Mouse (Mus musculus) neutrophil, adult 65 days (primary cell): ENCODE results near the gene Hist1h2ah. TPM values are rescaled to one million over a fixed set of nuclear protein-coding genes. Genes with fewer than 3 reads are reported as not detected.

Experiments
- total RNA-seq: library from RNA; stranded (reverse); gene quantifications from 2 replicates; pipeline ENCODE4 v1.2.4, GENCODE M21; 2023

Hist1h2ah gene
- total RNA-seq, result 251 and 417 TPM in 2 replicates

DNA sequence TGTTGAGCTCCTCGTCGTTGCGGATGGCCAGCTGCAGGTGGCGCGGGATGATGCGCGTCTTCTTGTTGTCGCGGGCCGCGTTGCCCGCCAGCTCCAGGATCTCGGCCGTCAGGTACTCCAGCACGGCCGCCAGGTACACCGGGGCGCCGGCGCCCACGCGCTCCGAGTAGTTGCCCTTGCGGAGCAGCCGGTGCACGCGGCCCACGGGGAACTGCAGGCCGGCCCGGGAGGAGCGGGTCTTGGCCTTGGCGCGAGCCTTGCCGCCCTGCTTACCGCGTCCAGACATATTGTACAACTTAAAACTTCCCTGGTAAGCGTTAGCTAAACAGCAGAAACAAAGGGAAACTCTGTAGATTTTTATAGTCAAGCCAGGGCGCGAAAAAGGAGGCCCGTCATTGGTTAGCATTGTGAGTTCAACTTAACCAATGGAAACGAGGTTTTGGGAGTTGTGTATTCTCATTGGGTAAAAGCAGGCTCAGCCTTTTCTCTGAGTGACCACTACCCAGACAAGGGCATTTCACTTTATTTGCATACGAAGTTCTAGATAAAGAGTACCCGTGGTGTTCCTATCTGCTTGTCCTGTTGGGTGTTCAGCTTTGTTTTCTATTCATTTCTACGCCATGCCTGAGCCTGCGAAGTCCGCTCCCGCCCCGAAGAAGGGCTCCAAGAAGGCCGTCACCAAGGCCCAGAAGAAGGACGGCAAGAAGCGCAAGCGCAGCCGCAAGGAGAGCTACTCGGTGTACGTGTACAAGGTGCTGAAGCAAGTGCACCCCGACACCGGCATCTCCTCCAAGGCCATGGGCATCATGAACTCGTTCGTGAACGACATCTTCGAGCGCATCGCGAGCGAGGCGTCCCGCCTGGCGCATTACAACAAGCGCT, at the start of gene Hist1h2ah, which contains the start of gene Hist1h2bk:
Gene Hist1h2ah, minus strand, starts transcription at position 302 of the 882 bp plus-strand sequence.
Gene Hist1h2bk, plus strand, starts transcription at position 604 of the 882 bp plus-strand sequence.

GRCm38 (mm10) chr13:22084140-22084539, 48.8 kb upstream of the Hist1h2ah start, which contains the start of gene Vmn1r188:
TSS of gene Vmn1r188 (plus strand) at chr13:22084440.

GRCm38 (mm10) chr13:22042568-22043502, 7.5 kb upstream of the Hist1h2ah start, which contains the start of the genes Hist1h2ag and Hist1h2bj:
TSS of gene Hist1h2ag (minus strand) at chr13:22042944.
TSS of gene Hist1h2bj (plus strand) at chr13:22043214.

DNA sequence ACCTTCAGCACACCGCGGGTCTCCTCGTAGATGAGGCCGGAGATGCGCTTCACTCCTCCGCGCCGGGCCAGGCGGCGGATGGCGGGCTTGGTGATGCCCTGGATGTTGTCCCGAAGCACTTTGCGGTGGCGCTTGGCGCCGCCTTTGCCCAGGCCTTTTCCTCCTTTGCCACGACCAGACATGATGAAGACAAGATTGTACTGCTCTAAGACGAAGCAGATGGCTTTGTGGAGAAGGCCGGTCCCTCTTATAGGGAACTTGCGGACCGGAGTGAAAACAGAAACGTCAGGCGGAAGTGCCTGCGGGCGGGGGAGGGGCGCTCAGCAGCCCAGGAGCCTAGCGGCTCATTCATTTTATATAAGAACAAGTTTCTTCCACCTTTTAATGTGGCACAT, 5.8 kb upstream of the Hist1h2ah start, which contains the start of gene Hist1h4i:
Gene Hist1h4i, minus strand, starts transcription at position 221 of the 395 bp plus-strand sequence.

DNA sequence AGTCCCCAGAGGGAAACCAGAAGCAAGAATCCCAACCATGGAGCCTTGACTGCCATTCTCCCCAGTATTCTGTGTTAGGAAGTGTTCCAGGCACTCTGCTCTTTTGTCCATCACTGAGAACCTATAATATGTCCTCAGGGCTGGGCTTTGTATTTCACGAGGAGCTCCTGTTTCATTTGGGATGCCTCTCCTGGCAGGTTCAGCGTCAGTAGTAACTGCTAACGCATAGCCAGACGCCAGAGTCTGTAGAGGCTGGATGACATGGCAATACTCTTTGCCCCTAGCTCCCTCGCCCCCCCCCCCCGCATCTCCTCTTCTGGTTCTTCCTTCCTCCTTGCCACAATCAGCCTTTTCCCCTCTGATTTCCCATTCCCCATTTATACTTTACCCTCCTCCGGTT, 25.7 kb downstream of the Hist1h2ah start, which contains the start of gene Prss16:
Gene Prss16, minus strand, starts transcription at position 101 of the 400 bp plus-strand sequence.

Other genes with a start within 250 kb of the Hist1h2ah start
- gene Hist1h2an, start 248.3 kb downstream of the Hist1h2ah start, total RNA-seq, result 108 and 113 TPM in 2 replicates
- 316 and 334 TPM in 2 replicates for gene Hist1h2bp, start 248.1 kb downstream of the Hist1h2ah start, total RNA-seq
- gene Hist1h2bq, start 225.4 kb downstream of the Hist1h2ah start, total RNA-seq, result 732 and 971 TPM in 2 replicates
- 940 and 1,538 TPM in 2 replicates for gene Hist1h2ao, start 225.1 kb downstream of the Hist1h2ah start, total RNA-seq
- gene Hist1h4m, start 223.8 kb downstream of the Hist1h2ah start, total RNA-seq, result 869 and 934 TPM in 2 replicates
- gene Hist1h4n, start 203.4 kb downstream of the Hist1h2ah start, total RNA-seq, result 196 and 307 TPM in 2 replicates
- 286 and 375 TPM in 2 replicates for gene Hist1h2ap, start 202.1 kb downstream of the Hist1h2ah start, total RNA-seq
- gene Hist1h2br, start 201.8 kb downstream of the Hist1h2ah start, total RNA-seq, result 735 and 957 TPM in 2 replicates
- gene Zfp184, start 90.5 kb downstream of the Hist1h2ah start, total RNA-seq, result 0.36 and 0.54 TPM in 2 replicates
- gene Pom121l2, start 54.4 kb downstream of the Hist1h2ah start, total RNA-seq, result not detected in 2 replicates
- 1.2 and 3.2 TPM in 2 replicates for gene Prss16, start 25.8 kb downstream of the Hist1h2ah start, total RNA-seq
- gene Hist1h2bk, start 302 bp upstream of the Hist1h2ah start, total RNA-seq, result 727 and 900 TPM in 2 replicates
- 223 and 313 TPM in 2 replicates for gene Hist1h4i, start 5.8 kb upstream of the Hist1h2ah start, total RNA-seq
- gene Hist1h2ag, start 7.4 kb upstream of the Hist1h2ah start, total RNA-seq, result 410 and 722 TPM in 2 replicates
- 470 and 634 TPM in 2 replicates for gene Hist1h2bj, start 7.6 kb upstream of the Hist1h2ah start, total RNA-seq
- not detected in 2 replicates for gene Vmn1r188, start 48.9 kb upstream of the Hist1h2ah start, total RNA-seq
- not detected in 2 replicates for gene Vmn1r189, start 70.3 kb upstream of the Hist1h2ah start, total RNA-seq
- gene Vmn1r191, start 148.4 kb upstream of the Hist1h2ah start, total RNA-seq, result not detected in 2 replicates
- gene Vmn1r192, start 155.6 kb upstream of the Hist1h2ah start, total RNA-seq, result not detected in 2 replicates
- not detected in 2 replicates for gene Vmn1r193, start 187.6 kb upstream of the Hist1h2ah start, total RNA-seq
- not detected in 2 replicates for gene Vmn1r194, start 208.6 kb upstream of the Hist1h2ah start, total RNA-seq
- gene Vmn1r195, start 235.0 kb upstream of the Hist1h2ah start, total RNA-seq, result not detected in 2 replicates